Mouse (Mus musculus) frontal cortex, adult (tissue): ENCODE measurements at regions not wholly inside any gene's neighbourhood (a gene's known extent, or its start where the extent isn't known, plus 50 kb on each side); places are given as distances from the start of the nearest gene placed in this dataset.

ENCODE experiments used
- ATAC-seq: cut with Nextera tagmentation; 2 replicates; pipeline ENCODE4 v1.9.2; 2017; ENCODE audit warnings: mild to moderate bottlenecking, moderate library complexity, mixed read lengths; ENCODE audit not compliant: low TSS enrichment

DNA sequence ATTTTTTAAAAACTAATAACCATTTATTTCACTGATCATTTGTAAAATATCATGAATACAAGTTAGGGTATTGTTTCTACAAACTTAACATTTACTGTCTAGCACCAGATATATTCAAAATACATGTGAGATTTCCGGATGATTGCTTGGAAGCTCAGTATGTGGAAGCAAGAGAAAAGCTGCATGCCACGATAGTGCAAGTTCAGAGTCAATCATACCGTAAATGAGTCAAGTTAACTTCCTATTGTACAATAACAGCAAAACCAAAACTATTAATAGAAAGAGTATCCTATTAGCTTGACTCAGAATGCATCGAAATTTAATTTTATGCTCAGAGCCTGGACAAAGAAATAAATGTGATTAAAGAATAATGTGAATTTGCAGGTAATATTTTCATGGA, 1284.6 kb upstream of the Cited2 start:
- no peak for ATAC-seq

GRCm38 (mm10) chr10:16440932-16441640, 1281.9 kb upstream of the Cited2 start:
- peak; percentile 52 for ATAC-seq

DNA sequence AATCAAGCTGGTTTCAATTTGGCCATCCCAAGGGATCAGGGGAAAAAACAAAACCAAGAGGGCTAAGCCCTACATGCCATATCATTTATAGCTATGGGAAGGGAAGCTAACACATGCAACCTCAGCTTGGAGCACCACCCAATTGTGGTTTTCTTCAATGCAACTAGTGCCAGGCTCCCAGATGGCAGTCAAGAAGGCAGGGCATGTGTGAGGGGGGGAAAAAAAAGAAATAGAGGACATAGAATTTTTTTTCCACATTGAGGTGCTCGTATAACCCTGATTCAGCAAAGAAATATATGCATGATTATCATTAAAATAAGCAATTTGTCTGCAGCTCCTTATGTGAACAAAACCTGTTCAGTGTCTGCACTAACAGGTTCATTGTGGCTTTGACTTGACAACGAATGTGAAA, 1281.4 kb upstream of the Cited2 start:
- ATAC-seq: peak; percentile 69

DNA sequence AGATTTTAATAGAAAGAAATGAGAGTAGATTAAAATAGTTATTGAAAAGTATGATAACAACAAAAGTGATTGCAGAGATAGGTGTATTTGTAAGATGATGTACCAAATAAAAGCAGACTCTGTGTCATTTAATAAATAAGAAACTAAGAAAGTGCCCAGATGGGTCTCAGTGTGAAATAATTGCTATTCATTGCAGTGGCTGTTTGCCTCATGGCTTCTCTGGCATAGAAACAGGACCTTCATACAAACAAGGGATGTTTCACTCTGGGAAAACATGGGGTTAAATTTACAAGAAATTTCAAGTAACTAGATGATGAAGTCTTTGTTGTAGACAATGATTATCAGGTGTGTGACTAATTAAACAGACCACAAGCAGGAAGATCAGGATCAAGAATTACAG, 1279.1 kb upstream of the Cited2 start:
- no peak for ATAC-seq

DNA sequence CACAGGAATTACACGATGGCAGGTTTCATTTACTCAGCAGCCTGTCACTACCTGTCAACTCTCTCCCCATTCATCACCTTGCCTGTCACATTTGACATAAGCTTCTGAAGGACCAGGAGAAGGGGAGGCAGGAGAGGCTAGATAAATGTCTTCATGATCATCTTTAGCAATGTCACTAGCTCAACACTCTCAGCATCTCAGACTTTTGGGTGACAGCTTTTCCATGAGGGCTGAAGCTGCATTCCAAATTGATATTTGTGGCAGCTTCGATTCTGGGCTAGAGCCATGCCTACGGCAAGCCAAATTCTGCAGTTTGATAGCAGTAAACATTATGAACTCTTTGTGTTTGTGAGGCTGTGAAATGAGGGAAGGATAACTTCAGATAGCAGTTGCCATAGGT, 1255.1 kb upstream of the Cited2 start:
- no peak for ATAC-seq

DNA sequence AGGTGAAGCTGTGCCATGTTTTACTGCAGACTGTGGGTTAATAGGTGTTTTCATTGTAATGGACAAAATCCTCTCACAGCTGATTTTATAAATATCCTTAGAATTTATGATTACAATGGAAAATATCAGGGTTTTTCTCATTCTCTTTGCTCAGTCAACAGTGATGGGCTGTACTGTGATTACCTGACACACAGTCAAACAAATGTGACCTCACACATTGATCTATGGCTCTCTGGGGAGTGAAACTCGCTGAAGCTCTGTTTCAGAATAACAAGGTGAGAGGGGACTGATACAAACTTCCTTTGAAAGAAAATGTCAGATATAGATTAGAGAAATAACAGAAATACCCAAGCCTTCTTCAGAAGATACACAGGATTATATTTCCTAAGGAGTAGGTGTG, 1253.3 kb upstream of the Cited2 start:
- ATAC-seq: no peak

- no peak for ATAC-seq
Observed at GRCm38 (mm10) chr10:16473952-16474521, 1249.0 kb upstream of the Cited2 start.

- ATAC-seq: peak; percentile 13; the same call in 1 of the 2 replicates
Observed at GRCm38 (mm10) chr10:16498580-16498979, 1224.4 kb upstream of the Cited2 start.

GRCm38 (mm10) chr10:16507681-16508080, 1215.3 kb upstream of the Cited2 start:
- ATAC-seq: no peak

DNA sequence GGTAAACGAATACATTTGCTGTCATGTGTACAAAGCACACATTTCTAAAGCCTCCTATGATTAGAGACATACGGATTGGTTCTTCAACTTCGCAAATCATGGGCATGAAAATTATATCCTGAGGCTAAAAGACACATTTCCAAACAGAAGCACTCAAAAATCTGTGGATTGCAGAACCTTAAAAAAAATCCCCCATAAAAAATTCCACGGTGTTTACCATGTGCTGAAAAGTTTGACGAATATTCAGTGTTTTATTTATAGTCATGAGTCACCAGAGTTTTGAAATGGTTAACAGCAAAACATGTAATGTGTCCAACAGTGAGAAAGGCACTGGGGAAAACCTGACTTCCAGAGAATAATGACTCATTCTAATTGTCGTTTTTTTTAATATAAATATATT, 1214.9 kb upstream of the Cited2 start:
- no peak for ATAC-seq

- ATAC-seq: peak; percentile 92
Observed at GRCm38 (mm10) chr10:16514656-16515055, 1208.4 kb upstream of the Cited2 start.

GRCm38 (mm10) chr10:16521895-16522294, 1201.1 kb upstream of the Cited2 start:
- ATAC-seq: no peak

GRCm38 (mm10) chr10:16524101-16524500, 1198.9 kb upstream of the Cited2 start:
- peak; percentile 100 for ATAC-seq

DNA sequence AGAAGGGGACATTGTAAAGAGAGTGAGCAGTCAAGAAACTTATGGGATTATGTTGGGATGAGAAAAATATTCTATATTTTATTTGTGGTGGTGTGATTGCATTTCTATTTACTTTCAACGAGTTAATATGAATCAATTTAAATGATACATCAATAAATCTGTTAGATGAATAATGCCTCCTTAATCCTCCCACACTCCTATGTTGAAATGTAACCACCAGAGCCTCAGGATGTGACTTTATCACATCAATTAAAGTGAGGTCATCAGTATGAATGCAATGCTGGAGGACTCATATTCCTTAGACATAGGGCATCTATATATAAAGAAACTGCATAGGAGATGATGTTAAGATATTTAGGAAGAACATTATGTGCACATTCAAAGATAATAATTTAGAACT, 1195.3 kb upstream of the Cited2 start:
- ATAC-seq: no peak

- no peak for ATAC-seq
Observed at GRCm38 (mm10) chr10:16537660-16538059, 1185.4 kb upstream of the Cited2 start.

- ATAC-seq: no peak
Observed at GRCm38 (mm10) chr10:16538379-16538778, 1184.6 kb upstream of the Cited2 start.

GRCm38 (mm10) chr10:16545445-16545844, 1177.6 kb upstream of the Cited2 start:
- ATAC-seq: no peak

- peak; percentile 31; the same call in 1 of the 2 replicates for ATAC-seq
Observed at GRCm38 (mm10) chr10:16552861-16553635, 1170.0 kb upstream of the Cited2 start.

DNA sequence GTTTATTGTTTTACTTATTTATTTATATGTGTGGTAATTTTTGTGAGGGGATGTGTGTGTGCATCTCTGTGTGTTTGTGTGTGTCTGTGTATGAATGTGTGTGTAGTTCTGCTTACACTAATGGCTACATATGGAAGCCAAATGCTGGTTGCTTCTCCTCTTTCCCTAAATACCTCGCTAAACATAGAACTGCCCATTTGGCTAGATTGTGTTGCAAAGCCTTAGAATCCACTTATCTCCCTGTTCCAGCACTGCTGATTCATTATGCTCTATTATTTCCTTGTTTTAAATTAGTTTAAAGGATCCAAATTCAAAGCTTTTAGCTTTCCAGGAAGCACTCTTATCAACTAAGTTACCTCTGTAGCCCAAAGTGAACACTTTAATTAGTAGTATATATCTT, 1148.5 kb upstream of the Cited2 start:
- peak; percentile 85 for ATAC-seq

- ATAC-seq: peak; percentile 82
Observed at GRCm38 (mm10) chr10:16578554-16579078, 1144.4 kb upstream of the Cited2 start.

DNA sequence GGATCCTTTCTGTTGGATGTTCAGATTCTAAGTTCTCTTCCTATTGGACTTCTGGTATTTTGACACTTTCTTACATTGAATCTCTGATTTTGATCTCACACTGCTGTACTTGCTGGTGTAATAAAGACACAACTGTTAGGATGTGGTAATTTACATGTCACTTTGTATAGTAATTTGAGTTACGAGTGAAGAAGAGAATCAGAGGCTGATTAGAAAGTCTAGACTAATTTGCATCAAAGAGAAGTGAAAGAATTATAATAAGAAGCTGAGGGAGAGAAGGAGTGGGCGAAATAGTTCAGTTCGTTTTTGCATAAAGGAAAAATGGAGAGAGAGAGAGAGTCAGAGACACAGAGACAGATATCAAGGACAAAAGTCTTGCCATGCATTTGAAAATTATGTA, 1142.8 kb upstream of the Cited2 start:
- ATAC-seq: peak; percentile 65

DNA sequence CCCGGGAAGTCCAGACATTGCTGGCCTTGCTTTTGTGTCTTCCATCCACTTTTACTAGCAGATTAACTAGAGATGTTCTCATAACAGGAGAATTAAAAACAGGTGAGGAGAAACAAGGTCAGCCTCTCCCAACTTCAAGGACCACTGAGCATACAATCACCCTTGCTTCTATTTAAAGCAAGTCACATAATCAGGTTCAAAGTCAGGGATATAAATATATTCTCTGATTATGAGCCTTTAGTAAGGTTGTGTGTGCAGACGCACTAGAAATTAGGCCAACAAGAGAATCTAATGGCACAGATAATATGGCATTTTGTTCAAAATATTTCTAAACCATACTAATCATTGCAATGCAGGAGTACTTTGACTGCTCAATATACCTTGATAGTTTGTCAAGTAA, 1134.2 kb upstream of the Cited2 start:
- ATAC-seq: no peak

DNA sequence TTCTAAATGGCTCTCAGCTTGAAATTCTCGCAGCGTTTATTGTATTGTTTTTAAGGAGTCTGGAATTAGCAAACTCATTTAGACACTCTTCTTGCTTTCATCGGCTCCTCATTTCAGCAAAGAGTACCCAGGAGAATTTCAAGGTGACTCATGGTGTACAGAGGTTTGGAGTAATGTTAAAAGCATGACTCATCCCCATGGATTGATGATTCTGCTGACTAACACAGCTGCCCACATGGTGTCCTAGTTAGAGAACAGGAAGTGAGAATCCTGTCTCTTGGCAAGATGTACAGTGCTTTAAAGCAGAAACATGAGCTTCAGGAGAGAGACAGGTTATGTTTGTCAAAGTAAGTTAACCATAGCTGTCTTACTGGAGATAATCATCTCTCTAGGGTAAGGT, 1133.6 kb upstream of the Cited2 start:
- peak; percentile 100 for ATAC-seq
